Mouse (Mus musculus) C2C12 (cell line): Measurements from ENCODE around the gene Rrm2. TPM values are rescaled to one million over a fixed set of nuclear protein-coding genes. Genes with fewer than 3 reads are reported as not detected.
A peak's percentile ranks its signal among the peaks of the same experiment; 100 is the strongest.

Source experiments
- H3K27me3 ChIP-seq: one replicate; pipeline ENCODE4 v1.6.1; 2011; ENCODE audit not compliant: control insufficient read depth, insufficient read depth, insufficient read length
- H3K36me3 ChIP-seq: one replicate; pipeline ENCODE4 v1.6.1; 2011; ENCODE audit not compliant: control insufficient read depth, insufficient read depth
- H3K4me3 ChIP-seq: one replicate; pipeline ENCODE4 v1.5.1; 2011; ENCODE audit warnings: mild to moderate bottlenecking, control low read depth; ENCODE audit not compliant: poor library complexity, insufficient read depth, severe bottlenecking
- H3K79me2 ChIP-seq: one replicate; pipeline ENCODE4 v1.6.1; 2011; ENCODE audit not compliant: control insufficient read depth, insufficient read depth
- H3K79me3 ChIP-seq: one replicate; pipeline ENCODE4 v1.6.1; 2011; ENCODE audit warnings: low read depth, control low read depth
- H3ac ChIP-seq: one replicate; pipeline ENCODE3; 2011; ENCODE audit warnings: low read depth; ENCODE audit not compliant: control insufficient read depth, insufficient read length
- CEBPB ChIP-seq: IDR thresholded peaks from one replicate; pipeline ENCODE4 v1.6.1; 2011; ENCODE audit warnings: low read depth, mild to moderate bottlenecking, control low read depth, moderate library complexity
- CTCF ChIP-seq: IDR thresholded peaks from one replicate; pipeline ENCODE4 v1.5.1; 2011; ENCODE audit not compliant: control insufficient read depth, insufficient read depth, insufficient read length
- FOSL1 ChIP-seq: IDR thresholded peaks from one replicate; pipeline ENCODE4 v1.8.0; 2011; ENCODE audit warnings: mild to moderate bottlenecking, low read length; ENCODE audit not compliant: poor library complexity, insufficient read depth, severe bottlenecking
- MAX ChIP-seq: IDR thresholded peaks from one replicate; pipeline ENCODE4 v1.6.1; 2011; ENCODE audit warnings: mild to moderate bottlenecking, control low read depth
- MYOD1 ChIP-seq: IDR thresholded peaks from one replicate; pipeline ENCODE4 v1.6.1; 2011; ENCODE audit warnings: low read depth; ENCODE audit not compliant: control insufficient read depth, insufficient read length
- MYOG ChIP-seq: IDR thresholded peaks from one replicate; pipeline ENCODE4 v1.6.1; 2011; ENCODE audit not compliant: control insufficient read depth, insufficient read length; ENCODE audit errors: extremely low read depth
- USF1 ChIP-seq: IDR thresholded peaks from one replicate; pipeline ENCODE4 v1.6.1; 2011; ENCODE audit warnings: low read depth, mild to moderate bottlenecking, control low read depth, moderate library complexity
- long read RNA-seq, 2 experiments: library from polyadenylated mRNA; unstranded; transcript quantifications; one replicate each; pipeline ENCODE4 v2.0.0; 2019 to 2020
- polyA plus RNA-seq: library from polyadenylated mRNA; unstranded; fragments of >200 nt; fragmentation: generic; extraction: Trizol; gene quantifications from one replicate; pipeline ENCODE4 v1.2.1, GENCODE M21; 2012; ENCODE audit warnings: missing spikeins

The Rrm2 gene
- 437 TPM for polyA plus RNA-seq
- long read RNA-seq, experiment 1, transcript Rrm2-201 (10 exons, 2,193 nt), result major isoform, 697 of 755 reads
- long read RNA-seq, experiment 1, partial matches to known transcripts, result 15 of 755 reads
- long read RNA-seq, experiment 1, other reads (novel, unspliced or antisense), result 43 of 755 reads
- long read RNA-seq, experiment 2, transcript Rrm2-201 (10 exons, 2,193 nt), result major isoform, 9,744 of 10,042 reads
- long read RNA-seq, experiment 2, partial matches to known transcripts, result 71 of 10,042 reads
- long read RNA-seq, experiment 2, other reads (novel, unspliced or antisense), result 226 of 10,042 reads

DNA sequence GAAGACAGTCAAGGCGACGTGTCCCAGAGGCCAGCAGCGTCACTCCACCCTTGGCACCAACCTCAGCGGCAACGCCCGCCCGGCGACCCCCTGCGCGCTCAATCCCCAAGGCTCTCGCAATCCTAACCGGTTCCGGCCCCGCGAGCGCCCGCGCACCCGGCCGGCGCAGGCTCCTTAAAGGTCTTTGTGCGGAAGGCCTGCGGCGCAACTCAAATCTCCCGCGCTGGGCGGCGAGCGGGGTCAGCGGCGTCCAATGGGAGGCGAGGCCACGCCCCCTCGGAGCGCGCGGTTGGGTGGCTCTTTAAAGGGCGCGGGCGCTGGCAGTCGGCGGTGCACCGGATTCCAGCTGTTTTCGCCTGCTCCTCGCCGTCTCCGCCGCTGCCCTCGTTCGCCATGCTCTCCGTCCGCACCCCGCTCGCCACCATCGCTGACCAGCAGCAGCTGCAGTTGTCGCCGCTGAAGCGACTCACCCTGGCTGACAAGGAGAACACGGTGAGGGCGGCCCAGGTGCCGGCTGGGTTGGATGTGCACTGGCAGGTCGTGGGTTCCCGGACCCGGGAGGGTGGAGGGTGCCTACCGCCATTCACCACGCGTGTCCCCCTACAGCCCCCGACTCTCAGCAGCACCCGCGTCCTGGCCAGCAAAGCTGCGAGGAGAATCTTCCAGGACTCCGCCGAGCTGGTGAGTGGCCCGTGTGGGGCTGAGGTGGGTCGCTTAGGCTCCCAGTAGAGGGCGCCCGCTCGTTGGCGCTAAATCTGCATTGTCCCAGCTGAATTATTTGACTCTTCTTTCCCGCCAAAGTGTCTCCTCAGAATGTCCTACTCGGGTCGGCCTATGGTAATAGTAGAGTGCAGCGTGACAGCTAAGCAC lies at the start of gene Rrm2:
Gene Rrm2 (plus strand): TSS at position 288 of the 870 bp plus-strand sequence.
- H3K36me3 ChIP-seq, result peaks cover 43% of the 10 kb centered on the region
- peaks cover 50% of the 10 kb centered on the region for H3K79me2 ChIP-seq
- no peaks in the 10 kb centered on the region for H3K27me3 ChIP-seq
- H3ac ChIP-seq, result peak within 1 kb of the TSS; percentile 98
- peaks cover 34% of the 10 kb centered on the region for H3K79me3 ChIP-seq
- peak within 1 kb of the TSS; percentile 92 for H3K4me3 ChIP-seq
- no peak for TF ChIP-seq FOSL1
- TF ChIP-seq CTCF, result peak; percentile 66

DNA sequence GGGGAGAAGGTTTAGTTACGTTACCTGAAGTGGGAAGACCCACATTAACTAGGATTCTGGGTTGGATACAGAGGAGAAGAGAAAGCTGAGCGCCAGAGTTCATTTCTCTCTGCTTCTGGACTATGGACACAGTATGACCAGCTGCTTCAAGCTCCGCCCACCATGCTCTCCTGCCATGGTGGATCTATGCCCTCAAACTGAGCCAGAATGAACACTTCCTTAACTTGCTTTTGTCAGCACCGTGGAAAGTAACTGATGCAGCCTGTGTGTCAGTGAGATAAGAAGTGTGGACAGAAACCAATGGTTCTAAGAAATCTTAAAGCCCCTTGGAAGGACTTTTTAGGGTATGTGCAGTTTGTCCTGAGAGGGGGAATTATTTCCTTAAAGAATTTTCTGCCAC lies 49.0 kb upstream of the Rrm2 start:
- no peak overlapping the region for H3K4me3 ChIP-seq
- H3K79me2 ChIP-seq, result no peaks in the 10 kb centered on the region
- peaks cover 9% of the 10 kb centered on the region for H3K36me3 ChIP-seq
- no peaks in the 10 kb centered on the region for H3K79me3 ChIP-seq
- H3K27me3 ChIP-seq, result no peaks in the 10 kb centered on the region
- TF ChIP-seq CEBPB (no peak), MYOG (no peak), USF1 (no peak), MAX (no peak), MYOD1 (no peak), CTCF (no peak), FOSL1 (no peak)
- H3ac ChIP-seq, result no peak overlapping the region

DNA sequence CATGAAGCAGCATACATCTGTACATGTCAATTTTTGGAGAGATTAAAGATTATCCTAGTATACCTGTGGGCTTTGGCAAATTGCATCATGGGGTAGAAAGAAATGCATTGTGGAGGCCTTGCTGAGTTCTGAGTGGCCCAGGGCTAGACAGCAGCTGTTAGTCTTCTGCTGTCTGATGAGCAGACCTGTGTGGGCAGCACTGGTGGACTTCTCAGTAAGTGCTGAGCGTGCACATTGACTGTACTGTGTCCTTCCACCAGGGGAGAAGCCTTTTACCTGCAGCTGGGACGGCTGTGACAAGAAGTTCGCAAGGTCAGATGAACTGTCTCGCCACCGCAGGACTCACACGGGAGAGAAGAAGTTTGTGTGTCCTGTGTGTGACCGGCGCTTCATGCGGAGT lies 48.1 kb upstream of the Rrm2 start:
- TF ChIP-seq FOSL1 (no peak), USF1 (no peak), CTCF (no peak), CEBPB (no peak), MAX (no peak), MYOG (no peak), MYOD1 (no peak)
- no peaks in the 10 kb centered on the region for H3K27me3 ChIP-seq
- H3ac ChIP-seq, result no peak overlapping the region
- no peaks in the 10 kb centered on the region for H3K79me3 ChIP-seq
- no peaks in the 10 kb centered on the region for H3K79me2 ChIP-seq
- H3K4me3 ChIP-seq, result no peak overlapping the region
- peaks cover 9% of the 10 kb centered on the region for H3K36me3 ChIP-seq

DNA sequence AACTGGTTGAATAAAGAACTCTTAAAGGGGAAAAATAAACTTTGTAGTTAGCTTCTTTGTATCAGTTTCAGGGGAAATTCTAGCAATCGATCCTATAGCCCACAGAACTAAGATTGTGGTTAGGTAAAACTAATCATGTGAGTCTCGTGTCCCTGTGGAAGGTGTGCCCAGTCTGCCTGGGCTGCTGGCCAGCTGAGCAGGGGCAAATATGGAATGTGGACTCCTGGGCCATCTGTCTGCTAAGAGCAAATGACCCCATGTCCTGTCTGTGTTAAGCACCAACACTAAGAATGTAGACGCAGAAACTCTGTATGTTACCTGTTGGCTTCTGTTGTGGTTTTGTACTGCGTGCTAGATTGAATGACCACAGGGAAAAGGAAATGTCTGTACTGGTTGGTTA lies 46.9 kb upstream of the Rrm2 start:
- Histone ChIP-seq H3K79me2 (no peaks in the 10 kb centered on the region), H3ac (no peak overlapping the region), H3K79me3 (no peaks in the 10 kb centered on the region), H3K27me3 (no peaks in the 10 kb centered on the region), H3K36me3 (peaks cover 5% of the 10 kb centered on the region), H3K4me3 (no peak overlapping the region)
- TF ChIP-seq MAX (no peak), CEBPB (no peak), FOSL1 (no peak), CTCF (no peak), MYOD1 (no peak), MYOG (no peak), USF1 (no peak)

DNA sequence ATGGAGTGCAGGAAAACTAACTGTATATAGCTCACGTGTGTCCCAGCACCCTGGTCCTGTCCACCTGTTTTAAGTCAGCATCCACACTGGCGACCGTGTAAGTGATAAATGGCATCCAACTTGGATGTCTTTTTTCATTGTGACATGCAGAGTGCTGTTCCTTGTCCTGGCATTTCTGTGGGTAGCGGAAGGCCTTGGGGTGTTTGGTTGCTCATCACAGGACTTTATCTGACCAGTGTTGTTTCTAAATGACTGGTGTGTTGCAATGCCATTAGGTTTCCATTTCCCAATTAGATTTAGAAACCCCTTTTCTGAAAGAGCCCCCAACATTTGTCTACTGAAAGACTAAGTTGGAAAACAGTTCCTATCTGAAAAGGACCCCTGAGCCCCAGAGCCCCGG lies 45.9 kb upstream of the Rrm2 start:
- Histone ChIP-seq H3K27me3 (no peaks in the 10 kb centered on the region), H3ac (no peak overlapping the region), H3K79me3 (no peaks in the 10 kb centered on the region), H3K36me3 (peaks cover 5% of the 10 kb centered on the region), H3K79me2 (no peaks in the 10 kb centered on the region), H3K4me3 (no peak overlapping the region)
- TF ChIP-seq MAX, result no peak

DNA sequence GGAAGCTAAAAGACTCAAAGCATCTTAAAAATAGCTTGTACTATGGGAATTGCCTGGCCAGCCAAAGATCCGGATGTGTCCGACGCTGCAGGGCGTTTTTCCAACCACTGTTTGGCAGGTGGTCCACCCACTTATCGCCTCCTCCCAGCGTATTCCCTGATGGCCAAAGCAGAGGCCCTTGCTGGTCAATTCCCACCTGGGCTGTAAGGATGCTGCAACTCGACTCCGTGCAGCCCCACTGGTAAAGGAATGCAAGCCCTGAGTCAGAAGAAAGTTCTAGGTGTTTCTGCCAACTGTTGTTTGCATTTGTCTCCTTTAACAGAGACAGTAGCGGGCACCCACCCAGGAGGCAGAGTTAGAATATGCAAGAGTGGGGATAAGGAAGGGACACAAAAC lies 27.9 kb upstream of the Rrm2 start:
- H3K4me3 ChIP-seq, result no peak overlapping the region
- no peak overlapping the region for H3ac ChIP-seq
- peaks cover 7% of the 10 kb centered on the region for H3K27me3 ChIP-seq
- no peak for TF ChIP-seq CEBPB
- TF ChIP-seq USF1, result no peak
- TF ChIP-seq MYOD1, result no peak
- no peak for TF ChIP-seq FOSL1
- TF ChIP-seq MAX, result no peak
- TF ChIP-seq CTCF, result no peak
- no peak for TF ChIP-seq MYOG
- H3K36me3 ChIP-seq, result no peaks in the 10 kb centered on the region
- H3K79me3 ChIP-seq, result no peaks in the 10 kb centered on the region
- no peaks in the 10 kb centered on the region for H3K79me2 ChIP-seq
